Mouse (Mus musculus) retina, adult 2 months (tissue): ENCODE measurements at regions not wholly inside any gene's neighbourhood (a gene's known extent, or its start where the extent isn't known, plus 50 kb on each side); places are given as distances from the start of the nearest gene placed in this dataset.

Experiments
- DNase-seq: peaks from one replicate; pipeline ENCODE4 v3.0.0-alpha.2; 2012; ENCODE audit warnings: low read depth, low spot score

- no peak for DNase-seq
Measured at GRCm38 (mm10) chr9:116366713-116367112, 191.6 kb upstream of the Tgfbr2 start.

- no peak for DNase-seq
Measured at GRCm38 (mm10) chr9:116366193-116366592, 191.0 kb upstream of the Tgfbr2 start.

GRCm38 (mm10) chr9:116365701-116366100 is 190.5 kb upstream of the Tgfbr2 start:
- DNase-seq: no peak

- DNase-seq: no peak
Measured at GRCm38 (mm10) chr9:116365016-116365685, 190.0 kb upstream of the Tgfbr2 start.

GRCm38 (mm10) chr9:116361092-116361491 is 185.9 kb upstream of the Tgfbr2 start:
- no peak for DNase-seq

- DNase-seq: no peak
Measured at GRCm38 (mm10) chr9:116354056-116354732, 179.0 kb upstream of the Tgfbr2 start.

GRCm38 (mm10) chr9:116352801-116353494 is 177.8 kb upstream of the Tgfbr2 start:
- no peak for DNase-seq

- DNase-seq: no peak
Measured at GRCm38 (mm10) chr9:116350804-116351547, 175.8 kb upstream of the Tgfbr2 start.

GRCm38 (mm10) chr9:116347021-116347420 is 171.9 kb upstream of the Tgfbr2 start:
- DNase-seq: no peak

- no peak for DNase-seq
Measured at GRCm38 (mm10) chr9:116346495-116346894, 171.3 kb upstream of the Tgfbr2 start.

GRCm38 (mm10) chr9:116343086-116343481 is 167.9 kb upstream of the Tgfbr2 start:
- no peak for DNase-seq

GRCm38 (mm10) chr9:116342446-116343085 is 167.4 kb upstream of the Tgfbr2 start:
- no peak for DNase-seq

- no peak for DNase-seq
Measured at GRCm38 (mm10) chr9:116342009-116342408, 166.8 kb upstream of the Tgfbr2 start.

- DNase-seq: no peak
Measured at GRCm38 (mm10) chr9:116340952-116341351, 165.8 kb upstream of the Tgfbr2 start.

GRCm38 (mm10) chr9:116338729-116339100 is 163.6 kb upstream of the Tgfbr2 start:
- no peak for DNase-seq

GRCm38 (mm10) chr9:116338093-116338728 is 163.1 kb upstream of the Tgfbr2 start:
- DNase-seq: no peak

- no peak for DNase-seq
Measured at GRCm38 (mm10) chr9:116337446-116338010, 162.4 kb upstream of the Tgfbr2 start.

- DNase-seq: no peak
Measured at GRCm38 (mm10) chr9:116335561-116336478, 160.7 kb upstream of the Tgfbr2 start.

GRCm38 (mm10) chr9:116333956-116334463 is 158.8 kb upstream of the Tgfbr2 start:
- no peak for DNase-seq
